Mouse (Mus musculus): Measurements from ENCODE around the gene Proser2. TPM values are rescaled to one million over a fixed set of nuclear protein-coding genes. Genes with fewer than 3 reads are reported as not detected.
A peak's percentile ranks its signal among the peaks of the same experiment; 100 is the strongest.

The Proser2 gene
- 10 to 100 TPM; 19.6 to 28.0 TPM for total RNA-seq (2021)
- long read RNA-seq, experiment 1, full-length matches to known transcripts, result 59 of 87 reads
- long read RNA-seq, experiment 1, partial matches to known transcripts, result 18 of 87 reads
- long read RNA-seq, experiment 1, other reads (novel, unspliced or antisense), result 10 of 87 reads
- long read RNA-seq, experiment 2, full-length matches to known transcripts, result 15 of 23 reads
- long read RNA-seq, experiment 2, partial matches to known transcripts, result 4 of 23 reads
- long read RNA-seq, experiment 2, other reads (novel, unspliced or antisense), result 4 of 23 reads

DNA sequence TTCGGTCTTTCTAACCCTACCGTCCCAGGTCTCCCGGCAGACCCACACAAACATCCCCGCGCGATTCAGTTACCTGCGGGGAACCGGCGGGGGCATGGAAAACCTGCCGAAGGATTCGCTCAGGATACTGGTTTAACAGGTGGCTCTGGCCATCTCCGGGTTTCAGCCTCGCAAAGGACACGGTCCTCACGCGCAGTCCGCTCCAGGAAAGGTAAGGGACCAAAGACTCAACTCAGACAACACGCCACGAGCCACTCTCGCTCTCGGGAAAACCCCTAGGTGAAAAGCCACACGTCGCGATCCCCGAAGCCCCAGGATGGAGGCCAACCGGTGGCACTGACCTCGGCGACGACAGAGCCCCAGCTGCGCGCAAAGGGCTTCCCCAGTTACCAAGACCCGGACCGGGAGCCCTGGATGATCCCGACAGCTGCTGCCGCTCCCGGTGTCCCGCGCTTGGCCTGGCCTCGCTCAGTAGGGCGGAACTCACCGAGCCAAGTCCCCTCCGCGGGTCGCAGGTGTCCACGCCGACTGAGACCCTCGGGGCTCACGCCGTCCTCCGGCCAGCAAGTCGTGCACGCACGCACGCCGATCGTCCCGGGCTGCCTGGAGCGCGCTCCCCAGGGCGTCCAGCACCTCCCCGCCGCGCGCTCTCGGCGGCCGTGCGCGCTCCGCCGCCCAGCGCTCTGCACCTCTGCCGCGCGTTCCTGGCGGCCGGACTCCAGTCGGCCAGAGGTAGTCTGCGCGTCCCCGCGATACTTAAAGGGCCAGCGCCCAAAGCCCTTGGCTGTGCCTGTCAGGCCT is at the start of gene Proser2:
Gene Proser2 (minus strand): TSS at position 657 of the 801 bp plus-strand sequence.
- DNase-seq, result peak; percentile 87 to 88
- intact Hi-C loops (cut with DNase I), result loop anchor here (2.0 kb wide), 1 partner anchor 29 kb away; no protein-coding TSS in a partner anchor

DNA sequence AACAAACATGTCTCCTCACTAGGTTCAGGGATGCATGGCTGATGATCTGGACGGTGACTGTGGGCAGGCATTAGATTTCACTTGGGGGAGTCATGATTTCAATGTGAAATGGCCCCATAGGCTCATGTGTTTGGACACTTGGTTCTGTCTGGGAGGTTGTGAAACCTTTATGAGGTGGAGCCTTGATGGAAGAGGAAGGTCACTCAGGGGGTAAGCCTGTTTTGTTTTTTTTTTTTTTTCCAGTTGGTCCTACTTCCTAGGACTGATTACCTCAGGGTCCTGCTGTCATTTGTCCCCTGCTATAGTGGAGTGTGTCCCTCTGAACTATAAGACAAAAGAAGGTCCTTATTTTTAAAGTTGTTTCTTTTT is 49.7 kb upstream of the Proser2 start:
- intact Hi-C loops (cut with DNase I), result no loop called here
- no peak for DNase-seq

DNA sequence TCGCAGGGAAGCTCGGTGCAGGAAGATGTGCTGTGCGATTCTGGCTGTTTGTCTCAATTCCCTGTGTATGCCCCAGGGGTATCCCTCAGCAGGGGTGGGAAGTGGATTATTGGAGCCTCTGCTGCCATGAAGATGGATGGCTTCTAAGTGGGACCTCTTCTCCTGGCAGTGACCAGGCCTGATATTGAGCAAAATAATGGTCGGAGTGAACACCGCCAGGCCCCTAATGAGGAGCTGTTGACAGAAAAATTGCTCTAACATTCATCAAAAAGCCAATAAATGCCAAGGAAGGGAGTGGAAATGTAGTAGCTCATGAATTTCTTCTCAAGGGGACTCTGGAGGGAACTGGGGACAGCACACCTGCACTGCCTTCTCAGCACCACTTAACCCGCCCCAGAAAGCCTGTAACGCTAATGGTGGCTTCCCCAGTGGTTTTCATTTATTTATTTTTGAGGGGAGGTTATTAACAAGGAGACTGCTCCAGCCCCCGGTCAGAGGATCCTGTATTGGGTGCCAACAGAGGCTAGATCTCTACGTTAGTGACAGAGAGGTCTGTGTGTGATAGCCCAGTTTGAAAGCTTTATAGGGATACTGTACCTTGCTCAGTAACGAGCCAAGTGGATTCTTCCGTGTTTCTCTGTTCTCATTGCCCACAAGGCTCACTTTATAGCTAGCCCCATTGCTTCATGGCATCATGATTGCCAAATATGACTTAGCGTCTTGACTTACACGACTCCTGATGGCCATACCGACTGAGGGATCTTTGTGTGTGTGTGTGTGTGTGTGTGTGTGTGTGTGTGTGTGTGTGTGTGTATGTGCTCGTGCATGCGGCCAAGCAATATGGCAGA is 49.1 kb upstream of the Proser2 start:
- DNase-seq, result no peak
- intact Hi-C loops (cut with DNase I), result no loop called here

DNA sequence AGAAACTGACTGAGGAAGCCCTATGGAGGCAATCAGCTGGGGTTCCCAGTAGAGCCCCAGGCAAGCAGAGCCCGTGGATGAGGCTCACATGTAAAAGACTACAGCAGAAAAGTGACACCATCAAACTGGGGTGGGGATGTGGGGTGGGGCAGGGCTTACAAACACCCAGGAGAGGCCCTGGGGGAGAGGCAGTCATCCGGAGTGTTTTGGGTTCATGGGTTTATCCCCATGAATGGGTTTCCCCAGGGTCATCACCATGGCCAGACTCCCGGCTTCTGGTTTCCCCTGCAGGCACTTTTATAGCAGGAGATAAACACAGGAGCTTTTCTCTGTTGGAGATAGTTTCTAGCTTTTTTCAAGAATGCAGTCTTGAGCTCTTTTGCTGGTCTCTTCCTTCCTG is 43.0 kb upstream of the Proser2 start:
- DNase-seq, result no peak
- intact Hi-C loops (cut with DNase I), result no loop called here

DNA sequence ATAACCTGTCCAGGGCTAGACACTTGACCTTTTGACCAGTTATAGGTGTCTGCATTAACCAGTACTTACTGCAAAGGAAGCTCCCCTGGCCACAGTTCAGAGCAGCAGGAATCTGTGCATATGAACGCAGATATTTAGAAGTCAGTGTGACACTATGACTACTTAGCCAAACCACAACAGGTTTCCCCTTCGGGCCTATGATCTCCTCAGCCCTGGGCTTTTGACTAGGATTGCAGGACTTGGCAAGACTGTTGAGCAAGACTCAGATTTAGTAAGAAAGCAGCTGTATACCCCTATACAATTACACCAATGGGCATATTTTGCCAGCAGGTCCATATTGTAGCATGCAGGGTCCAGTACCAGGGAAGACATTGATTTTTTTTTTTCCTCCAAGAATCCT is 38.5 kb upstream of the Proser2 start:
- DNase-seq, result no peak
- intact Hi-C loops (cut with DNase I), result loop anchor here (1.0 to 10.0 kb wide), 2 partner anchors 173 to 274 kb away; partner anchors contain the start of gene Sec61a2

DNA sequence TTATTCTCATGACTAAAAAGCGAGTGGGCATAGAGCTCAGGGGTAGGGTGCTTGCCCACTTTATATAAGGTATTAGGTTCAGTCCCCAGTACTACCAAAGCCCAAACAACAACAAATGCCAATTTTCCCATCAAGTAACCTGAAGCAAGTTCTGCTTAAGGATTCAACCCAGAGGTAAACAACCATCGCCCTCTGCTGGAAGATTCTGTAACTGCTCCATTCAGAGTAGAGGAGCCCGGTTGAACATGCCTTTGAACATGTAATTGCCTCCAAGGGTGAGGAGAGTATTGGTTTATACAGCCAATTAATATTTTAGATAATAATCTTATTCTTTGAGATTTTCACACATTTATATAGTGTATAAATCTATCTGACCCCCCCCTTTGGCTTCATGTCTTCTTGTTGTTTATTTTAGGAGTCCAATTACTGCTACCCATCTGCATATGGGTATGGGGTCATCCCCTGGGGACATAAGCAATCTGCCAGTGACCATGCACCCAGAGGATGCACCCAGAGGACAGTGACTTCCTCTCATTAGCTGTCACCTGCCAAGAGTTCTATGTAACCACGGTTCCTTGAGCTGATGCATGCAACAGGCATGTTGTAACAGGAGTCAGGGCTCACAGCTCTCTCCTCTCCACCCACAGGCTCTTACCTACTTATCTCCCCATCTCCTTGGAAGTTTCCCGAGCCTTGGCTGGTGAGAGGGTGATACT is 38.0 kb upstream of the Proser2 start:
- peak; percentile 73 to 88 for DNase-seq
- intact Hi-C loops (cut with DNase I), result loop anchor here (1.0 to 10.0 kb wide), 2 partner anchors 173 to 273 kb away; partner anchors contain the start of gene Sec61a2

DNA sequence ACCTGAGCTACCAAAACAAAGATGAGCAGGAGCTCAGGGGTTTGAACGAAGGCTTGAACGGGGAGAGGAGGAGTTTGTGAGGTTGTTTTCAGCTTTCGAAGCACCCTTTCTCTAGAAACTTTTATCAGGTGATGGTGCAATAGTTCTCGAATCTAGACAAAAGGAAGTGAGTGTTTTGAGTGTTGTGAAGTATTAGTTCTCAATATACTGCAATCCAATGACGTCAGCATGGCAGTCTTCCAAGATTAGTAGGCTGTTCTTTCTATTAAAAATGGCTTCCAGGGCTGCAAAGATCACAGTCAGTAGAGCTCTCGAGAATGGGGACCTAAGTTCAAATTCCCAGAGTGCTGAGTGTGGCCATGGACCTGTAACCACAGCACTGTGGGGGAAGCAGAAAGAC is 35.8 kb upstream of the Proser2 start:
- peak; percentile 17 to 43 for DNase-seq
- intact Hi-C loops (cut with DNase I), result loop anchor here (10.0 kb wide), 1 partner anchor 271 kb away; the partner anchor contains the start of gene Sec61a2

DNA sequence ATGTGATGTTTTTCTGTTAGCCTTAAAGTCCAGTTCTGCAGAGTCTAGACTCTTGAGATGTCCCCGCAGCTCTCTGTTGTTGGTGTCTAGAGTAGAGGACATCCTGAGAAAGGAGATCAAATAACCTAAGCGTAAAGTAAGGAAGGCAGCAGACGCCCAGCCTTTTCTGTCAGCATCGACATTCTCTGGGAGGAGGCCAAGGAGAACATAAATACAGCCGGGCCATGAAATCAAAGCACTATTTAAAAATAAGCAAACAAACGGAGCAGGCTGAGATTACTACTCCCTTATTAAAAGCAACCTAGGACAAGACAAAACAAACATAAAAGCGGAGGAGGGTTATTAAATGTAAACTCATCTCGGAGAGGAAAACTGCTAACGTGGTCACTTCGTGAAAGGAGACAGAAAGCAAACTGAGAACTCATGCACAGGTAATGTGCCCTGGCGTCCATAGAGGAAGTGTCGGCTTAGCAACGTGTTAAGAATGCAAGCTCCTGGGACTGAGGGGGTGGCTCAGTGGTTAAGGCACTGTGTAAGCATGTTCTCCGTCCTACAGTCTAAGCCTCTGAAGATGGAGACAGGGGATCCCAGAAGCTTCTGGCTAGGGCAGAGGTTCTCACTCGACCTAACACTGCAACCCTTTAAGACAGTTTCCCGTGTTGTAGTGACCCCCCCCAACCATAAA is 34.7 kb upstream of the Proser2 start:
- DNase-seq, result no peak
- intact Hi-C loops (cut with DNase I), result loop anchor here (10.0 kb wide), 1 partner anchor 270 kb away; the partner anchor contains the start of gene Sec61a2

DNA sequence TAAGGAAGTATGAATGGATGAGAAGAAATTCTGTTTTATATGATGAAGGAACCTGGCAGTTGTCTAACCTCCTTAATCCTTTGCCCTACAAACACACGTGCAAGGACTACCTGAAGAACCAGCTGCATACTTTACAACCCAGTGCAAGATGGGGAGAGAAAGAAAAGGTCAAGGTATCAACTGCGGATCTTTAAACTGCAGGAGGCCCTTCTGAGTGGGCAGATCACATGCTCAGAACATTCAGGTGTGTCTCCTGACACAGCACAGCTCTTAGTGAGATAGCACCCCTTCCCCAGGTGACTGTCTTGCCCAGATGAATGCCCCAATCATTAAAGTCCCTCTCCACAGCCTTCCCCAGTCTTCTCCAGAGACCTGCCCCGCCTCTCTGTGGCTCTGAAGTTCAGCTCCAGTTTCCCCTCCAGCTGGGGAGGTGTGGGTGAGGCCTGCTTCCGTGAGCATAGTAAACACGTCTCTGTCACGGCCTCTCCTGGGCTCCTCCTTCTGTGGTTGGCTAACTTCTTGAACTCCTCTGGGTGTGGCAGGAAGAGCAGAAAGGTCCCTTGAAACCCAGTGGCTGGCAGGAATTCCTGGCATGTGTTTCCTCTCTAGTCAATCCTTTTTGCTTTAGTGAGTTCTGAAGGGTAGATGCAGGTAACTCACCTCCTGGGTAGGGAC is 32.5 kb upstream of the Proser2 start:
- intact Hi-C loops (cut with DNase I), result loop anchor here (10.0 kb wide), 1 partner anchor 268 kb away; the partner anchor contains the start of gene Sec61a2
- DNase-seq, result no peak

DNA sequence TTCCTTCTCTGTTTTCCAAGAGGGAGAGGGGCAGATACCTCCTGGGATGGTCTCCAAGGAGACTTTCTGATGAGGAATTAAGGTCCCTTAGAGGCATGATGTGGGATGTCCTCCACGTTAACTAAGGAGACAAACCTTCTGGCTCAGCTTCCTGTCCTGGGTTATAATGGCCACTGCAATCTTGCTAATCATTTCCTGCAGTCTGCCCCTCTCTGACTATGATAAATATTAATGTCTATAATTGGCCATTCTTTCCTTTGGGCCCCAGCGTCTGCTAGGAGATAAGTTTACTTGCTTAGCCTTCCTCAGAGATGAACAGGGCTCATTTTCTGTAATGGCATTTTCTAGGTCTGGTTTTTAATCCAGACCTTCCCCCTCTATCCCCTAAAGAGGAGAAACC is 29.7 kb upstream of the Proser2 start:
- DNase-seq, result no peak
- intact Hi-C loops (cut with DNase I), result loop anchor here (10.0 kb wide), 1 partner anchor 265 kb away; the partner anchor contains the start of gene Sec61a2

DNA sequence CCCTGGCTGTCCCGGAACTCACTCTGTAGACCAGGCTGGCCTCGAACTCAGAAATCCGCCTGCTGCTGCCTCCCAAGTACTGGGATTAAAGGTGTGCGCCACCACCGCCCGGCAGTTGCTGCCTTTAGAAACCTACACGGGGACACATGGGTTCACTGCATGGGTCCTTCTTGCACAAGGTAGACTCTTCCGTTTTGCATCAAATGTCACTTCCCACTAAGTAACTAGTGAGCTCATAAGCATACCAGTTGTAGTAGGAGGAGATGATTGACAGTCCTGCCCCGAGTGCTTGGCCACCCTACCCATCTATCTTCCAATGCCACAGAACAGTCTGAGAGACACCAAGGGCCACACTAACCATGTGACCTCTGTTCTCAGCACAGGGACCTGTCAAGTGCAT is 29.2 kb upstream of the Proser2 start:
- intact Hi-C loops (cut with DNase I), result no loop called here
- DNase-seq, result no peak

DNA sequence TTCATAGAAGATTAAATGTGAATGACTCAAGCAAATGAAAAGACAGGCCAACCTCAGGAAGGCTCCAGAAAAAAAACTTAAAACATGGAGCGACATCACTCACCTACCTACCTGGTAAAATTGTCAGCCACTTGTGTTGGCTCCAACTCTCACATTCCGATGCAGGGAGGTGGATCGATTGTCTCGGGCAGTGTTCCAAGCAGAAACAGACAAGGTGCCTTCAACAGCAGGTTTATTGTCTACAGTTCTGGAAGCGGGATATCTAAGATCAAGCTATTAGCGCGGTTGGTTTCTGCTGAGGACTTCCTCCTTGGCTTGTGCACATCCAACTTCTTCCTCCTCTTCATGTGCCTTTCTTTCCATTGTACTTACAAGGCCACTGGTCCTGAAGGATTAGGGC is 27.6 kb upstream of the Proser2 start:
- DNase-seq, result no peak

DNA sequence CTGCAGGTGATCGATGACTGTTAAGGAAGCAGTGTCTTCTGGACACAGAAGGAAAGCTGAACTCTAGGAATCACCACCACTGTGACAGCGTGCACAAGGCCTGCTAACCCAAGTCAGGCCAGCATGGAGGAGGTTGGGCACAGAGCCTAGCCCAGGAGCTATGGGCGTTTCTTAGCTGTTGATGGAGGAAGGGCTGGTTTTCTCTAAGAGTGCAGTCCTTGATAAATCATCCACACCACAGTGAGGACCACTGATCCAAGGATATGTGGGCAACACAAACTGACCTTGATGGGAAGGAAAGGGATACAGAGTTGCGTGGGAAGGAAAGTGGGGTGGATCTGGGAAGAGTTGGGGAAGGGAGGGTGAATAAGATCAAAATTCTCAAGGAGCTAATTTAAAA is 27.2 kb upstream of the Proser2 start:
- intact Hi-C loops (cut with DNase I), result no loop called here
- DNase-seq, result no peak

More for the DNA sequence above, 27.6 kb upstream of the Proser2 start:
- intact Hi-C loops (cut with DNase I), result no loop called here

DNA sequence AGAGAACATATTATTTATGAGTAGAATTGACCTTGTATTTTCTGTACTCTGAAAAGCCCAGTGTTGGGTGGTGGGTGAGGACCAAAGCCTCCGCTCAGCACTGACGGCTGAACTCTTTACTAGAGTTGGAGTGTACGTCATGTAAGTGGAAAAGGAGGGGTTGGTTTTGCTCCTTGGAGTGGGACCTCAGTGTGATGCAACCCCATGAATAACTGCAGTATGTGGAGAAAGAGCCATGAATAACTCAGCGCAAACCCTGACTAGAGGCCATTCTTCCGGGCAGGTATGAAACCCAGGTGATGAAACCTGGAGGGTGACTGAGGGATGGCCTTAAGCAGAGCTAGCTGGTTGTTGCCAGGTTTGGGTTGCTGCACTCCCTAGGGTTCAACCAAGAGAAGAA is 19.8 kb upstream of the Proser2 start:
- DNase-seq, result no peak
- intact Hi-C loops (cut with DNase I), result no loop called here

DNA sequence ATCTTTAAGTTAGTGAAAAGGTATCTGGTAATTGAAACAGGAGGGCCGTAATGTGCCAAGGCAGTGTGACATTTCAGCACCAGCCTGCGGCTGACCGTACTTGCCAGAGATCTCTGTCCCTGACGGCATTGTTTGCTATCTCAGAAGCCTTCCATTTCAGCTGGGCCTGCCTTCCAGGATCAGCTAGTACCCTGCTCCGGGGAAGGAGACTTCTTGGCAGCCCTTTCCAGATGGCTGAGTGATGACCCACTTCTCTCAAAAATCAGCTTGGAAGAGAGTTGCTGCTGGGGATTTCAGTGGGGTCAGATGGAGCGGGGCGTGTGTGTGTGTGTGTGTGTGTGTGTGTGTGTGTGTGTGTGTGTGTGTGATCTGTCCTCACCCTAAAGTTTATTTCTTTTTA is 16.9 kb upstream of the Proser2 start:
- no peak for DNase-seq
- intact Hi-C loops (cut with DNase I), result no loop called here

DNA sequence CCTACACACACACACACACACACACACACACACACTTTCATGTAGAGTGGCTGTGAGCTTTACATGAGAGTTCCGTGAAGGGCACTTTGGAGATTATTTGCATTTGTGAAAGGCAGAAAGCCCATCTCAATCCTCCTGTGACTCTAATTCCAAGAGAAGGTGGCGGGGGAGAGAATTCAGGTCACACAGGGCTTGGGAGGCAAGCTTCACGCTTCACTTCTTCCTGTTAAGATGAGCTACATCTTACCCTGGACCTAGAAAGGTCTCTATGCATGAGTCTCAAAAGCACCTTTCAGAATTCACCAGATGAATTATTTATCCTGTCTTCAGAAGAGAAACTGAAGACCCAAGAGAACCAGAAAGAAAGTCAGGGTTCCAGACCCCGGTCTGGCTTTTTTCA is 16.2 kb upstream of the Proser2 start:
- DNase-seq, result no peak
- intact Hi-C loops (cut with DNase I), result no loop called here

DNA sequence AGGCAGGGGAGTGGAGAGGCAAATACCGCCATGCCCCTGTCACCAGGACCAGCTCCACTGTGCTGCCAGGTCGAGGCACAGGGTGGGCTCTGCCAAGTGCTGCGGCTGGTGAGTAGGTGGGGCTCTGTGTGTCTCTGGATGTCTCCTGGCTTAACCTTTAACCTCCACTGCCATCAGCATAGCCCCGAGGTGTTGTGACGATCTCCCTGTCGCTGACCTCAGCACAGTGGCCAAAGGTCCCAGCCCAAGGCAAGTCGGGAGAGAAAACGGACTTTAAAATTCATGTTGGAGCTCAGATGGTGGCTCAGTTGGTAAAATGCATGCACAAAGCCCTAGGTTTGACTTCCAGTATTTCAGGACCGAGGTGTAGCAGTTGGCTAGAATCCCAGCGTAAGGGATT is 15.6 kb upstream of the Proser2 start:
- no peak for DNase-seq
- intact Hi-C loops (cut with DNase I), result no loop called here

DNA sequence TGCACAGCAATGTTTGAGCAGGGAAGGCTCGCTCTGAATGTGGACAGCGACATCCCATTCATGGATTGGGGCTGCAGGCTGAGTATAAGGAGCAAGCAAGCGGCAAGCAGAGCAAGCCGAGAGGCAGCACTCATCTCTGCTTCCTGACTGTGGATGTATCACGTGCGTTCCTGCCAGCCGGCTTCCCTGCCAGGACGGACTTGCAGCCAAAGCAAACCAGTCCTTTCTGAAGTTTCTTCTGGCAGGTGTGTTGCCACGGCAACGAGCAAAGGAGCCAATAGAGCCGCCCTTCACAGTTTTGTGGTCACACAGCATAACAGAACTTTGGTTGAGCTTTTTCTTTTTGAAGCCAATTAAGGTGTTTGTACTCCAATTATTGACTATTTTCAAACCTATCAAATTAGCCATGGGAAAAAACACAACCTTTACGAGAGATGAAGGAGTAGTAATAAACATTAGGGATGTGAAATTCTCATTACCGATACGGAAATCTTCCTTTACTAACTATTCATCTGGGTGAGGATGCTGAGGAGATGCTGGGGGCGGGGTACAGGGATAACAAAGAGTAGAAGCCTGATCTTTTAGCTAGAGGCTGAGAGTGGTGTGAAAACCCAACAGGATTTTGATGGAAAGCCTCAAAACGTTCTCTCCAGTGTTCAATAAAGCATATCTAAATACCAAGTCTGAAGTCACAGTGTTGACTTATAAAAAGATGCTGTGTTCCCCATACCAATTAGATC is 13.1 kb upstream of the Proser2 start:
- DNase-seq, result no peak
- intact Hi-C loops (cut with DNase I), result no loop called here

Measured in heart, postnatal 14 days (tissue).